Mouse (Mus musculus) c-Kit-negative CD71-positive TER-119-positive erythroid progenitor cells, embryonic 14.5 days (primary cell): ENCODE data around the gene Rab12.

Experiments
- DNase-seq: peaks from one replicate; pipeline ENCODE4 v3.0.0-alpha.2; 2013; ENCODE audit warnings: low read depth, low spot score

Gene Rab12

GRCm38 (mm10) chr17:66448421-66449405 is 70.8 kb downstream of the Rab12 start:
- no peak for DNase-seq

GRCm38 (mm10) chr17:66447978-66448377 is 71.6 kb downstream of the Rab12 start:
- DNase-seq = no peak

GRCm38 (mm10) chr17:66447007-66447312 is 72.6 kb downstream of the Rab12 start:
- DNase-seq = no peak

- DNase-seq = no peak
These were observed 73.1 kb downstream of the Rab12 start for GRCm38 (mm10) chr17:66446196-66447006.
